Mouse (Mus musculus) urinary bladder, adult 2 months (tissue): ENCODE results near the gene Tmprss4. TPM values are rescaled to one million over a fixed set of nuclear protein-coding genes. Genes with fewer than 3 reads are reported as not detected.

Source experiments
- DNase-seq: peaks from one replicate; pipeline ENCODE4 v3.0.0; 2022; ENCODE audit warnings: low spot score
- polyA plus RNA-seq: library from polyadenylated mRNA; depleted of rRNA; stranded (reverse); fragments of >200 nt; gene quantifications from 2 replicates; pipeline ENCODE4 v1.2.3, GENCODE M21; 2012; rRNA removed

The Tmprss4 gene
- polyA plus RNA-seq, 1 experiment: 5.6 TPM

DNA sequence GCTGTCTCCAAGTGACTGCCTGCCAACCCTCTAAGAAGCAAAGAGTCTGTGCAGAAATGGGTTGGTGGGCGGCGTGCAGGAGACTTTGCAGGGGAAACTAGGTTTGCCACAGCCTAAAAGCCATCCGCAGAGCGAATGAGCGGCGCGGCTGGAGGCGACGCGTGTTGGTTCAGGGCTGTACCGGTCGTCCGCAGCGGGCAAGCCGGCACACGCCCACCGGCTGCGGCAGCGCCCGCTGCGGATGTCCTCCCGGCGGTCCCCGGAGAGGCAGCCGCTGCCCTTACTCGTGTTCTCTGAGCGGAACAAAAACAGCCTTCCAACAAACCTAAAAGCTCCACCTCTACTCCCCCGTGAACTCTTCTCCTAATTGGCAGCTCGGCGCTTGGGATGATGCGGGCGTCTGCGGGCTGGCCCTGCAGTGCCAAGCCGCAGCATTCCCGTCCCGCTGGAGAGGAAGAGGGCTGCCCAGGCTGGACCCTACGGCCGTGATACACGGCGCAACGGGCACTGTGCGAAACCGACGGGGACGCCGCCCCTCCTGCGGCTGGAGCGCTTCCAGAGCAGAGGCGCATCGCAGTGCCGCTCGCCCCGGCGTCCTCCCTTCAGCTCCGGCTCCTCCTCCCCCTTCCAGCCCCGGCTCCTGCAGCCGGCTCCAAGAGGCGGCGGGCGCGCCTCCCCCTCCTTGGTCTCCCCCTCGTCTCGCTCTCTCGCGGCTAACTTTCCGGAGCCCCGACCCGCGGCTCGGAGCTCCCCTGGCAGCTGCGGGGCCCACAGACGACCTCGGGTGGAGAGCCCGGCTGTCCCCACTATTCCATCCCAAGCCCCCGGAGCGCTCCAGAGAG is 65.5 kb downstream of the Tmprss4 start, which contains the start of gene Scn4b:
Gene Scn4b, plus strand, starts transcription at position 205 of the 842 bp plus-strand sequence.
- DNase-seq: peak; percentile 32

DNA sequence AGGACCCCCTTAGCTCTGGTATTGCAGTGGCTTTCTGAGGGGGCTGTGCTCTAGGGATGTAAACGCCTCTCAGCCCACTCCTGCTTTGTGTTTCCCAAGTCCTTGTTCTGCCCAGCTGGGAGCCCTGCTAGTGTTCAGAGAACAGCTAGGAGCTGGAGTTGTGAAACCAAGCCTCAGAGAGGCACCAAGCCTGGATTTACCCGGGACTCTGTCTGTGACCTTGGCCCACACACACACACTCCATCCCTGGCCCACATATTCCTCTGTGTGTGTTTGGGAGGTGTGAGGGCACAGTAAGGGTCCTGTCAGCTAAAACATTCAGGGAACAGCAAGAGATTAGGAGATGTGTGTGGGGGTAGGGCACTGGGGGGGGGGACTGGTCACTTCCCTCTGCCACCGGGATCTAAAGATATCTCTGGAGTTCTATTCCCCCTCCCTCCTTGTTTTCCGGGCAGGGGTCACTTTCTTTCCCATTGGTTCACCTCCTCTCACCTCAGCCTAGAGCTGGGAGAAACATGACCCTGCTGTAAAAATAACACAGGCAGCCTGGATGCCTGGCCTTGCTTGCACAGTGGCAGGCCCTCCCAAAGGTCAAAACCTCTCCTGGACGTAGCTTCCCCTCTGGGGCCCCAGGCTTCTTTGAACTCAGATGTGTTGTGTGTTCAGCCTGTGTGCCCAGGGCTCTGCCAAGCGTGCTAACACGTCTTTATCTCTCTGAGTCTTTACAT is 67.3 kb downstream of the Tmprss4 start:
- no peak for DNase-seq

DNA sequence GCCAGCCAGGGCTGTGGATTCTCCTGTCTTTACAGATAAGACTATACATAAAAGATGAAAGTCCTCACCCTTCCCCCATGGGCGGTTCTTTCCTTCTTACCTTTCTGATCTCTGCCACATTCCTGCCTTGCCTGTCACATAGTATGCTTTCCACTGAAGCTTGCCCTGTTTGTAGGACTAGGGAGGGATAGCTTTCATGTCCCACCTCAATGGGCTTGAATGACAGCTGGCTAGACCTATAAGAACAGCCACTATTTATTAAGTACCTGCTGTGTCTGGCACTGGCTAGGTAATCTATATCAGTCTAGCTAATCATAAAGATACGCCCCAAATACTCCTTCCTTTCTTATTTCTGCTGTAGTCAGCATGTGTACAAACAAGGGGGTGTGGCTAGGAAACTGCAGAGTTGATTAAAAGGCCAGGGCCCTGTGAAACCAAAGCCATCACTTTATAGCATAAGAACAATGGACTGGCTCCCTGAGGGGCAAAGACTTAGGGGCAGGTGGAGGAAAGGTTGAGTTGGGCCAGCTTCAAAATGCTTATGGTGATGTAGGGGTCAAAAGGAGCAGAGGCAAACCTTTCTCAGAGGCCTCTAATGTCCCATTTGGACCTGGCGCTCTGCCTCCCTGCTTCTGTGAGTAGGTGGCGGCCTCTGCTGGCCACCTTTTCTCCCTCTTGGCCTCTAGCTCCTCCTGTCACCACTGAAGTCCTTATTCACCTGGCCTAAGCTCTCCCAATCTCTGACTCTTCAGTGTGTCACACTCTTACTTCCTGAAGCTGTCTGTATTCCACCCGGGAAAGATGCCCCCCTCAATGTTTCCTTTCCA is 70.2 kb downstream of the Tmprss4 start:
- peak; percentile 40 for DNase-seq

DNA sequence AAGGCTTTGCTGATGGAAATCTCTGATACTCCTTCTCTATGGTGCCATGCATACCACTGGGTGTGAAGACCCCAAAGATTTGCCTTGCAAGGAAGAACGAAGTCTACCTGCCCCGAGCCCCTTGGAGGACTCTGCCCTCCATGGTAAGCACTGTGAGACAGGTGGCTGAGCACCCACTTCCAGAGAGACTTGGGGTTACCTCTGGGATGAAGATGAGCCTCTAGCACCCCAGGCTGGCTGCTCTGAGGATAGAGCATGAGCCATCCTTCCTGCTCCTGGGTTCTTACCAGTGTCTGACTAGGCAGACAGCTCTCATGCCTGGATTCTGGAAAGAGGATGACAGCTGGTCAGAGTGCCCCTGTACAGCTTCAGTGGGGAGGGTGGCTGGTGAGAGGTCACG is 73.8 kb downstream of the Tmprss4 start:
- no peak for DNase-seq

DNA sequence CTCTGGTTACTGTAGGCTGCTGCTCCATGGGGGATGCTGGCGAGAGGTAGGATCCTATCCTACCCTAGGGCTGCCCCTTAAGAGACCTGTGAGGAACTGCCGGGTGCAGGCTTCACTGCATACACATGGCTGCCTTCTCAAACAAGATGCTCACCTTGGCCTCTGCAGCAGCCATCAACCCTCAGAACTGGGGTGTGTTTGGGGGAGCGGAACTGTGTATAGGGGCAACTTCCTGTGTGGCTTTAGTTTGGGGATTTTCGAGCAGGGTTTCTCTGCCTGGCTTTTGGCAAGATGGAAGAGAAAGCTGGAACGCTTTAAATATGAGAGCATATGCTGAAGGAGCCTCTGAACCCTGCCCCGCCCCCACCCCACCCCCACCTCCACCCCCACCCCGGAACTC is 77.0 kb downstream of the Tmprss4 start:
- DNase-seq: no peak

DNA sequence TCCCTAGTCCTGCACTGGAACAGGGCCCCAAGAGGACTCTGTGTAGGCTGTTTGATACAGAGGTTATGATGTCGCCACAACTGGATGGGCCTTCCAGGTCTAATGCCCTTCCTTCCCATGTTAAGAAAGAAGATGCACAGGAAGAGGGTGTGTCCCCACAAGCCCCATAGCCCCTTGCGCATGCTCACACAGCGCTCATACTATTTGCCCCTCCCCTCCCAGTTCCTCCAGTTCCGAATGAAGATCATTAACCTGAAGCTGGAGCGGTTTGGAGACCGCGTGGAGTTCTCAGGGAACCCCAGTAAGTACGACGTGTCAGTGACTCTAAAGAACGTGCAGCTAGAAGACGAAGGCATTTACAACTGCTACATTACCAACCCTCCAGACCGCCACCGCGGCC is 78.7 kb downstream of the Tmprss4 start:
- no peak for DNase-seq

Other genes with a start within 250 kb of the Tmprss4 start
- gene Ube4a, start 238.5 kb downstream of the Tmprss4 start, polyA plus RNA-seq: 23.2 and 29.1 TPM in 2 replicates
- 1.5 and 1.8 TPM in 2 replicates for gene Cd3g, start 223.7 kb downstream of the Tmprss4 start, polyA plus RNA-seq
- gene Cd3d, start 222.3 kb downstream of the Tmprss4 start, polyA plus RNA-seq: 0.55 and 0.68 TPM in 2 replicates
- 0.94 and 0.98 TPM in 2 replicates for gene Cd3e, start 194.5 kb downstream of the Tmprss4 start, polyA plus RNA-seq
- 53.5 and 62.3 TPM in 2 replicates for gene Mpzl2, start 164.3 kb downstream of the Tmprss4 start, polyA plus RNA-seq
- 11.0 and 11.4 TPM in 2 replicates for gene Mpzl3, start 148.9 kb downstream of the Tmprss4 start, polyA plus RNA-seq
- 1.4 and 1.5 TPM in 2 replicates for gene Jaml, start 124.9 kb downstream of the Tmprss4 start, polyA plus RNA-seq
- gene Scn2b, start 86.3 kb downstream of the Tmprss4 start, polyA plus RNA-seq: 0.33 and 0.44 TPM in 2 replicates
- 0.98 and 1.3 TPM in 2 replicates for gene Scn4b, start 65.7 kb downstream of the Tmprss4 start, polyA plus RNA-seq
- gene BC049352, start 22.1 kb downstream of the Tmprss4 start, polyA plus RNA-seq: 0.06 TPM in 2 replicates
- gene Il10ra, start 65.1 kb upstream of the Tmprss4 start, polyA plus RNA-seq: 5.1 and 5.3 TPM in 2 replicates
- 35.2 and 36.0 TPM in 2 replicates for gene Tmprss13, start 115.0 kb upstream of the Tmprss4 start, polyA plus RNA-seq
- gene Fxyd6, start 166.1 kb upstream of the Tmprss4 start, polyA plus RNA-seq: 36.8 and 40.3 TPM in 2 replicates
- gene Fxyd2, start 195.6 kb upstream of the Tmprss4 start, polyA plus RNA-seq: 10.5 and 16.5 TPM in 2 replicates
- 0.07 and 0.13 TPM in 2 replicates for gene Dscaml1, start 222.5 kb upstream of the Tmprss4 start, polyA plus RNA-seq